Mouse (Mus musculus): ENCODE measurements around the gene Trp53bp2. TPM values are rescaled to one million over a fixed set of nuclear protein-coding genes. Genes with fewer than 3 reads are reported as not detected.
A peak's percentile ranks its signal among the peaks of the same experiment; 100 is the strongest.

The Trp53bp2 gene
- total RNA-seq, 2 experiments from 2014 or later: 1.2 to 2.6 TPM

- ATAC-seq (replicated peaks; ENCODE audit: low FRiP score, poor library complexity, severe bottlenecking): no peak
Observed at GRCm38 (mm10) chr1:182403076-182403475, 5.9 kb upstream of the Trp53bp2 start.

DNA sequence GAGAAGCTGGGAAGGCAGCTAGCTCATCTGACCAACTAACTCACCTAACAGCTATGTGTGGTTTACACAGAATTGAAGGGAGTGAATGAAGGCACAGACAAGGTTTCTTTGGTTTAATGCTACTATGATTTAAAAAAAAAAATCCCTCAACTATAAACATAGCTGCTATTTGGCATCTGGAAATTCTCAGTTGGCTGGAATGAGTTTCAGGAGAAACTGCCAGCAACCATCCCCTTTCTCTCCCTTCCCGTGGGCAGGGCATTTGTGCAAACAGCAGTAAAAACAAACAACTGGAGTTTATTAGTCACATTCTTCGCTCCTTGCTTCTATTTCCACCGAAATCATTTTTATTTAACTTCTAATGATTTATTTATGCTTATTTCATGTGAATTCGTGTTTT is 2.4 kb upstream of the Trp53bp2 start:
- no peak for ATAC-seq (replicated peaks; ENCODE audit: low FRiP score, poor library complexity, severe bottlenecking)

- no peak for ATAC-seq (replicated peaks; ENCODE audit: low FRiP score, poor library complexity, severe bottlenecking)
Observed at GRCm38 (mm10) chr1:182408243-182408642, 729 bp upstream of the Trp53bp2 start.

DNA sequence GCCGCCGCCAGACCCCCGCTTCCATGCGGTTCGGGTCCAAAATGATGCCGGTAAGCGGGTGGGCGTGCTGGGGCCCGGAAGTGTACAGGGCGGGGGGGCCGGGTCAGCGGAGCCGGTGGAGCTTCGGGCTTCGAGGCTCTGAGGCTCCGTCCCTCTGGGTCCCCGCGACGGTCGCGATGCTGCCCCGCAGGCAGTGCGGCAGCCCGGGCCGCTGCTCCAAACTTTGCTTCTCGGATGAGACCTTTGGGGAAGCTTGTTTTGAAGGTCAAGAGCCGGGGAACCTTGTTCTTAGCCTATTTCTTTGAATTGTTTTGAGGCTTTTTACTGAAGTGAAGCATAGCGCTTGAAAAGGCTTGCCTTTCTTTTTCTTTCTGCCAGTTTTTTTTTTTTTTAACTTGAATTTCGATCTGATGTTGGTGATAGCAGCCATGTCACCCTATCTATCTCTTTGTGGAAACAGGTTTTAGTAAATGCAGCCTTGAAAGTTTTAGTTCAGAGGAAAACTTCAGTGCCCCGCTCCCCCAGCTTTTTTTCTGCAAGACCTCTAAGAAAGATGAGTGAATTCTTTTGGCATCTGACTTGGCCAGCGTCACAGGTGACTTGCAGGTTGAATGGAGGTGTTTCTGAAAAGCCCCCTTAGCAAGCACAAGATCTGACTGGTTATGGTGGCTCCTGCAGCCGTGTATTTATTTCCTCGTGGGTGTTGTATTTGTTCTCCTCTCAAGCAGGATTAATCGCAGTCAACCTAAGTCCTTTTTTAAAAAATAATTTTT is 615 bp downstream of the Trp53bp2 start:
- 0 out of 2 replicates have a peak, but pooled peaks have one; percentile 25 for ATAC-seq (replicated peaks; ENCODE audit: low FRiP score, poor library complexity, severe bottlenecking)

DNA sequence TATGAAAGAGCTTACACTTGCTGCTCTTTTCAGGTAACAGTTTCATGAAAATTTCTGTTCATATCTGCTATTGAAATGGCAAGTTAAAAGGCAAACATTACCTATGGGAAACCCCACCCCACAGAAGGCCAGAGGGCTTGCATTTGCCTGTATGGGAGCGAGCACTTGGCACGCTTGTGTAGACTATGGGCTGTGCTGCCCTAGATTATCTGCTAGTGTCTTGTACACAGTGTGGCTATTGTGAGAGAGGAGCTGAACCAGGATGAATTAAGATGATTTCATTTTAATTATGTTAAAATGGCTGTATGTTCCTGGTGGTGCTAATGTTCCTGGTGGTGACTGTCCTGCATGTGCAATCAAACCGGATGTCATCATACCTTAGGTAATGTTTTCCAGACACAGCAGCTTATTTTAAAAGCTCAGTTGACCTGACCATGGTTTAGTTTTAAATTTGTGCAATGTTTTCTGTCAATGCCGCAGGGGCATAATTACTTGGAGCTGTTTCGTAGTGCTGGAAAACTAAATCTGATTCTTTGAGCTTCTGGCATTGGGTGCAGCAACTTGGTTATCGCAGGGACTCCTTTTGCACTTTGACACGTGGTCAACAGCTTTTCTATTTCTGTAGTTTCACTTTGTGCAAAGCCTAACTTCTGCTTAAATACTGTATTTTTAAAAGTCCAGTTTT is 3.8 kb downstream of the Trp53bp2 start:
- ATAC-seq (replicated peaks; ENCODE audit: low FRiP score, poor library complexity, severe bottlenecking): no peak

- no peak for ATAC-seq (replicated peaks; ENCODE audit: low FRiP score, poor library complexity, severe bottlenecking)
Observed at GRCm38 (mm10) chr1:182419481-182419880, 10.5 kb downstream of the Trp53bp2 start.

GRCm38 (mm10) chr1:182424274-182424673 is 15.3 kb downstream of the Trp53bp2 start:
- no peak for ATAC-seq (replicated peaks; ENCODE audit: low FRiP score, poor library complexity, severe bottlenecking)

GRCm38 (mm10) chr1:182425176-182425575 is 16.2 kb downstream of the Trp53bp2 start:
- ATAC-seq (replicated peaks; ENCODE audit: low FRiP score, poor library complexity, severe bottlenecking): no peak

GRCm38 (mm10) chr1:182426444-182426843 is 17.5 kb downstream of the Trp53bp2 start:
- ATAC-seq (replicated peaks; ENCODE audit: low FRiP score, poor library complexity, severe bottlenecking): no peak

GRCm38 (mm10) chr1:182427426-182427825 is 18.5 kb downstream of the Trp53bp2 start:
- no peak for ATAC-seq (replicated peaks; ENCODE audit: low FRiP score, poor library complexity, severe bottlenecking)

DNA sequence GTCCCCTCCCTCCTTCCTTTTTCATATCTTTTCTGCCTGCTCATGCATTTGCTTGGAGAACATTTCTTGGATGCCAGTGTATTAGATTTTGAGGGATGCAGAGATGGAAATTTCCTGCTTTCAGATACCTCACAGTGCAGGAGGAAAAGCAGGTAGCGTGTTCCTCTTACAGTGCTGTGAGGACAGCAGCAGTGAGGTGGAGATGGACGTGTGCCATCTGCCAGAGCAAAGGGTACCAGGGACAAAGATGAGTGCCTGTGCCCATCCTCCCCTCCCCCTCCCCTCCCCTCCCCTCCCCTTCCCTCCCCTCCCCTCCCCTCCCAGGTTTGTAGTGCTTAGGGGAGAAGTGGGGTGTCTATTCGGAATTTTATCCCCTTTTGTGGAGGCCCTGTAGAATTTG is 20.9 kb downstream of the Trp53bp2 start:
- no peak for ATAC-seq (replicated peaks; ENCODE audit: low FRiP score, poor library complexity, severe bottlenecking)

DNA sequence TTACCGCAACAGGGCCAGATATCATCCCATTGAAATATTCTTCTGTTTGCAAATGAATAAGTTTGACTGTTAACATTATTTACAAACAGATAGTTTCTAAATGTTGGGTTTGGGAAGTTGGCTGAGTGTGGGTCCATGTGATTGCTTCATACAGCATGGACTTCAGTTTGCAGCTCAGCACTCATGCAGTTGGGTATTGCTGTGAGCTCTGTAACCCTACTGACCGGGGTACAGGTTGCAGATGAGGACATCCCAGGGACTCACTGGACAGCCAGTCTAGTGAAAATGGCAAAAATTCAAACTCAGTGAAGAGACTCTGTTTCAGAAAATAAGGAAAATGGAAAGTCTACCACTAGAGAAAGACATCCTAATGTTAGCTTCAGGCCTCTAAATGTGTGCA is 21.7 kb downstream of the Trp53bp2 start:
- no peak for ATAC-seq (replicated peaks; ENCODE audit: low FRiP score, poor library complexity, severe bottlenecking)

- ATAC-seq (replicated peaks; ENCODE audit: low FRiP score, poor library complexity, severe bottlenecking): no peak
Observed at GRCm38 (mm10) chr1:182432059-182432458, 23.1 kb downstream of the Trp53bp2 start.

- ATAC-seq (replicated peaks; ENCODE audit: low FRiP score, poor library complexity, severe bottlenecking): no peak
Observed at GRCm38 (mm10) chr1:182436746-182437145, 27.8 kb downstream of the Trp53bp2 start.

DNA sequence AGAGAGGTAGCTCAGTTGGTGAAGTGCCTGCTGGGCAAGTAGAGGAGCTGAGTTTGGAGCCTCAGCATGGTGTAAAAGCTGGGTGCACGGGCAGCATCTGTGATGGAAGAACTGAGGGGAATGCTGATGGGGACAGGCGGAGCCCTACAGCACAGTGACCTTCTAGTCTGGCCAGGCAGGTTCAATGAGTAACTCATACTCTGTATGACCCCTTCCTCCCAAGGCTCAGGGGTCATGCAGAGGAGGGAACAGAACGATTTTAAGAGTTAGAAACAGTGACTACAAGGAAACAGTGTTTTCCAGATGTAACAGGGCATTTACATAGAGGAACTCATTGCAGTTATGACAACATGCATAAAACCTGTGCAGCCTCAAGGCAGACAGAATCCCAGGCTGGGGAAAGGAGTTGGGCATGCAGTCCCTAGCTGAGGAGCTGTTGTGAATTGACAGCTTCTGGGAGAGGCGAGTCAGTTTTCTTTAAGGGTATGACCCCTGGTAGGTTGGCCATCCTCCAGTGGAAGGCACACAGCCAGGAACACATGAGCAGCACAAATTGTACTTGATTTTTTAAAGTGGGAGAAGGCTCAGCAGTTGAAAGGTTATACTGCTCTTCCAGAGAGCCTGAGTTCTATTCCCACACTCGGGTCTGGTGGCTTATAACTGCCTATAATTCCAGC is 30.7 kb downstream of the Trp53bp2 start:
- no peak for ATAC-seq (replicated peaks; ENCODE audit: low FRiP score, poor library complexity, severe bottlenecking)

- ATAC-seq (replicated peaks; ENCODE audit: low FRiP score, poor library complexity, severe bottlenecking): no peak
Observed at GRCm38 (mm10) chr1:182441791-182442473, 33.0 kb downstream of the Trp53bp2 start.

DNA sequence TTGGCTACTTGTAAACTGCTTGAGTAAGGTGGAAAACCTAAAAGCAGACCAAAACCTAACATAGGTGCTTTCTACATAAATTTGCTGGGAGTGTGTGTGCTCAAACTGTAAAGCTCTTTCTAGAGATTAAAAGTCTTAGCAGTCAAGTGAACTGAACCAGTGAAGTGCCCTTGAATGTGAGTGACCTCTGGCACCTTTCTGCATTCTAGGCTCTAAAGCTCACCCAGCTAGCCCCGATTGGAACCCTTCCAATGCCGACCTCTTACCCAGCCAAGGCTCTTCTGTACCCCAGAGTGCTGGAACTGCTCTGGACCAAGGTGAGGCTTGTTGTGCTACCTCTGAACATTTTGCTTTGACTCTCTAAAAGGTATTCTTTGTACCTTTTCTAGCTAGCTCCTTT is 35.1 kb downstream of the Trp53bp2 start:
- ATAC-seq (replicated peaks; ENCODE audit: low FRiP score, poor library complexity, severe bottlenecking): no peak

DNA sequence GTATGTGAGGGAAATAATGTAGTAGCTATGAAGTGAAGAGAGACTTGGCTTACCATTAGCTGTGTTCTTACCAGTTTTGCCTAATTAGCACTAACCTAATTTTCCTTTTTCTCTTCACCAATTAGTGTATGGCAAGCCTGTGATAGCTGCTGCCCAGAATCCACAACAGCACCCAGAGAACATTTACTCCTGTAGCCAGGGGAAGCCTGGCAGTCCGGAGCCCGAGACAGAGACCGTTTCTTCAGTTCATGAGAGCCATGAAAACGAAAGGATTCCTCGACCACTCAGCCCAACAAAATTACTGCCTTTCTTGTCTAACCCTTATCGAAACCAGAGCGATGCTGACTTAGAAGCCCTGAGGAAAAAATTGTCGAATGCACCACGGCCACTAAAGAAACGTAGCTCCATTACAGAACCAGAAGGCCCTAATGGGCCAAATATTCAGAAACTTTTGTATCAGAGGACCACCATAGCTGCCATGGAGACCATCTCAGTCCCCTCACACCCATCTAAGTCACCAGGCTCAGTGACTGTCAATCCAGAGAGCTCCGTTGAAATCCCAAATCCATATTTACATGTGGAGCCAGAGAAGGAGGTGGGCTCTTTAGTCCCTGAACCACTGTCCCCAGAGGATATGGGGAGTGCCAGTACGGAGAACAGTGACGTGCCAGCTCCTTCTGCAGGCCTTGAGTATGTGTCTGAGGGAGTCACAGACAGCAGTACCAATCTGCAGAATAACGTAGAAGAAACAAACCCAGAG is 39.5 kb downstream of the Trp53bp2 start:
- no peak for ATAC-seq (replicated peaks; ENCODE audit: low FRiP score, poor library complexity, severe bottlenecking)

DNA sequence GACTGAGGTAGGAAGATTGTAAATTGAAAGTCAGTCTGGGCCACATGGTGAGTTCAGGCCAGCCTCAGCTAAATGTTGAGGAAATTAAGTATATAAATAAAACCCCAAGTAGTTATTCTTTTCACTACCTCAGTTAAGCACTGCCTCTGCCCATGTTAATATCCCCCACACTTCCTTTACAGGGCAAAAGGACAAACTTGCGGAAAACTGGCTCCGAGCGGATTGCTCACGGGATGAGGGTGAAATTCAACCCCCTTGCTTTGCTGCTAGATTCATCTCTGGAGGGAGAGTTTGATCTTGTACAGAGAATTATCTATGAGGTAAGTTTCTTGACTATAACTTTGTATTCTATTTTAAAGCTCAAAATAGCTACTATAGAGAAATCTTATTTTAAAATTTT is 43.5 kb downstream of the Trp53bp2 start:
- no peak for ATAC-seq (replicated peaks; ENCODE audit: low FRiP score, poor library complexity, severe bottlenecking)

- ATAC-seq (replicated peaks; ENCODE audit: low FRiP score, poor library complexity, severe bottlenecking): no peak
Observed at GRCm38 (mm10) chr1:182455080-182455479, 46.1 kb downstream of the Trp53bp2 start.

All from erythroblast, adult 5-6 weeks (primary cell).